Mouse (Mus musculus): Measurements from ENCODE around the gene Rab1b. TPM values are rescaled to one million over a fixed set of nuclear protein-coding genes. Genes with fewer than 3 reads are reported as not detected.
A peak's percentile ranks its signal among the peaks of the same experiment; 100 is the strongest.

Rab1b gene
- polyA plus RNA-seq, 1 experiment from 2014 or later, result 242 TPM

DNA sequence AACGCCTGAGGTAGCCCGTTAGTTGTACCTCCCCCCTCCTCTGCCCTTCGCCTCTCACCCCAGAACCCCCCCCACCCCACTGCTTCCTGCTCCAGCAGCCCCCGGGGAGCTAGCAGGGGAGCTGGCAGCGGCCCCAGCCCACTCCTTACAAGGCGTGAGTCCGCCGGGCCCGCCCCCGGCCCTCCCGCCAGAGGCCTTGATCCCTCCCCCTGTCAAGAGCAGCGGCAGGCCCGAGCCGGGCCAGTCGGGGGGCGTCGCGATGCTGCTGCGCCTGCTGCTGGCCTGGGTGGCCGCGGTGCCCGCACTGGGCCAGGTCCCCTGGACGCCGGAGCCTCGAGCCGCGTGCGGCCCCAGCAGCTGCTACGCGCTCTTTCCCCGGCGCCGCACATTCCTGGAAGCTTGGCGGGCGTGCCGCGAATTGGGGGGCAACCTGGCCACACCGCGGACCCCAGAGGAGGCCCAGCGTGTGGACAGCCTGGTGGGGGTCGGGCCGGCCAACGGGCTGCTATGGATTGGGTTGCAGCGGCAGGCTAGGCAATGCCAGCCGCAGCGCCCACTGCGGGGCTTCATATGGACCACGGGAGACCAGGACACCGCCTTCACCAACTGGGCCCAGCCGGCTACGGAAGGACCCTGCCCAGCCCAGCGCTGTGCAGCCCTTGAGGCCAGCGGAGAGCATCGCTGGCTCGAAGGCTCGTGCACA, 38.9 kb downstream of the Rab1b start, which contains the start of gene Cd248:
TSS of gene Cd248 (plus strand) at position 212 of the 703 bp plus-strand sequence.
- Histone ChIP-seq H3K4me2 (replicated peaks) (peak within 1 kb of the TSS; percentile 85), H3K4me3 (peak within 1 kb of the TSS; percentile 37), H3K27ac (peak within 1 kb of the TSS; percentile 36; the same call in 1 of the 2 replicates), H3K27me3 (peaks cover 37% of the 10 kb centered on the region), H3K36me3 (no peaks in the 10 kb centered on the region), H3K9me3 (replicated peaks) (no peaks in the 10 kb centered on the region), H3K9ac (peak within 1 kb of the TSS; percentile 47), H3K4me1 (peaks cover 62% of the 10 kb centered on the region)
- ATAC-seq (ENCODE audit: low FRiP score), result 0 out of 2 replicates have a peak, but pooled peaks have one; percentile 3
- 1% methylated on average over 55 of the region's 56 CpGs for WGBS

DNA sequence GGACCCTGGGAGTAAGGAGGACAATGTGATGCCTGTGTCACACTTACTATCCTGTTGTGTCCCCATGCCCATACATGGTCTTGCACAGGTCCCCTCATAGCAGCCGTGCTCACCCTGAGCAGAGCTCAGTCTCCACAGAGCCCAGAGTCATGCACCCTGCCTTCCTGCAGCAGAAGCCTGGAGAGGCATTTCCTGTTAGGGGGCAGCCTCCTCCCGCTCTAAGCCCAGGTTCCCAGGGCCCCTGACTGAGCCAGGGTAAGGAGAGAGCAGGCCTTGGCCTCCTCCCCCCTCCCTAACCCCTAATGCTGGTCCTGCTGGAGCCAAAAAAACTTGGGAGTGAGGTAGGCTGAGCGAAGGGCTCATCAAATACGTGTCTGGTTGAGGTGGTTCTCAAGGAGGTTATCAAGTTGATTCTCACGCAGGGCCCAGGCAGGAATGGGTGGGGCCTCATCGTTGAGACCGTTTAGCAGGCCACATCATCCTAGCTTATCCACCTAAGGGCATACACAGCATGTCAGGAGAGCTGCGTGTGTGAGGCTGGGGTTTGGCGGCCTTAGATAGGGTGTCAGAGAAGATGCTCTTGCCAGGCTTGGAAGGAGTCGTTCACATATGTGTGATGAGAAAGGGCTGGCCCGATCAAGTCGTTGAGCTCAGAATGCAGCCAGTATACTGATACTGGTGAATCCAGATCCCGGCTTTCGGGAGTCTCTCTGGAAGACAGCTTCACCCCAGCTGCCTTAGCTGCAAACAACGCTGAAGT, 39.7 kb downstream of the Rab1b start:
- H3K9ac ChIP-seq, result peak overlapping the region; percentile 47
- H3K27me3 ChIP-seq, result peaks cover 37% of the 10 kb centered on the region
- ATAC-seq (ENCODE audit: low FRiP score), result no peak
- no peaks in the 10 kb centered on the region for H3K36me3 ChIP-seq
- H3K9me3 ChIP-seq (replicated peaks), result no peaks in the 10 kb centered on the region
- 15% methylated on average over 15 of the region's 15 CpGs for WGBS
- peak overlapping the region; percentile 6; the same call in 1 of the 2 replicates for H3K27ac ChIP-seq
- H3K4me1 ChIP-seq, result peaks cover 56% of the 10 kb centered on the region
- peak overlapping the region; percentile 85 for H3K4me2 ChIP-seq (replicated peaks)
- peak overlapping the region; percentile 37 for H3K4me3 ChIP-seq

DNA sequence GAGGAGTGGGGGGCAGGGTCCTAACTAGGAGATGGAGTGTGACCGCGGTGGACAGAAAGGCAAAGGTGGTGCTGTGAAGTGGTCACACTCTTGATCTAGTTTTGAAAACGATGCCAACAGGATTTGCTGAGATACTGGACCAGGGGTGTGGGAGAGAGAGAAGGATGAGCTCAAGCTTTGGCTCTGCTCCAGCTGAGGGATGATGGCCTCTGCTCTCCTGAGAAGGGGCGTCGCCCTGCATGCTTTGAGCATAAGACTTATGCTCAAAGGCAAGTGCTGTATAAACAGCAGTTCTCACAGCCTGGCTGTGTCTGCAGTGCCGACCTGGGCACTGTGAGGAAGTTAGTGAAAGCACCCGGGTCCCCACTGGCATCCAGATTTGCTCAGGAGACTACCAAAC, 41.8 kb downstream of the Rab1b start:
- H3K9ac ChIP-seq, result no peak overlapping the region
- 72% methylated on average over 7 of the region's 7 CpGs for WGBS
- no peak for ATAC-seq (ENCODE audit: low FRiP score)
- H3K4me3 ChIP-seq, result no peak overlapping the region
- H3K4me2 ChIP-seq (replicated peaks), result no peak overlapping the region
- peaks cover 48% of the 10 kb centered on the region for H3K4me1 ChIP-seq
- H3K9me3 ChIP-seq (replicated peaks), result no peaks in the 10 kb centered on the region
- H3K27ac ChIP-seq, result no peak overlapping the region
- peaks cover 34% of the 10 kb centered on the region for H3K27me3 ChIP-seq
- H3K36me3 ChIP-seq, result no peaks in the 10 kb centered on the region

DNA sequence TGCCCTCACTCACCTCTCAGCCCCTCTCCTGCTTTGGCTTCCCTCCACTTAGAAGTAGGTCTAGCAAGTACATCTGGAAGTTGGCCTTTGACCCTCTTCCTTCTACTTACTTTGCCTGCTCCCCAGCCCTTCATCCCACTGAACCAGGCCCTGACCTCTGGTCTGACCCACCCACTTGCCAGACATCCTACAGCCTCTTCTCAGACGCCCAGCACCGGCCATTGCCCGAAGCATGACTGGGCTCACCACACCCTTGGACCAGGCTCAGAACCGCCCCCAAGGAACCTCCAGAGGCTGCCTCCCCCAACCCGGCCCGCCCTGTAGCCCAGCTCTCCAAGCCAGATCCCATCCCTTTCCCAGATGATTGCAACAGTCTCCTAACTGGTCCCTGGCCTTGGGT, 44.4 kb downstream of the Rab1b start:
- no peak overlapping the region for H3K27ac ChIP-seq
- WGBS, result 74% methylated on average over 6 of the region's 6 CpGs
- H3K4me3 ChIP-seq, result no peak overlapping the region
- H3K9me3 ChIP-seq (replicated peaks), result no peaks in the 10 kb centered on the region
- peaks cover 15% of the 10 kb centered on the region for H3K27me3 ChIP-seq
- no peak overlapping the region for H3K4me2 ChIP-seq (replicated peaks)
- H3K9ac ChIP-seq, result no peak overlapping the region
- no peak for ATAC-seq (ENCODE audit: low FRiP score)
- H3K36me3 ChIP-seq, result no peaks in the 10 kb centered on the region
- H3K4me1 ChIP-seq, result peaks cover 42% of the 10 kb centered on the region

DNA sequence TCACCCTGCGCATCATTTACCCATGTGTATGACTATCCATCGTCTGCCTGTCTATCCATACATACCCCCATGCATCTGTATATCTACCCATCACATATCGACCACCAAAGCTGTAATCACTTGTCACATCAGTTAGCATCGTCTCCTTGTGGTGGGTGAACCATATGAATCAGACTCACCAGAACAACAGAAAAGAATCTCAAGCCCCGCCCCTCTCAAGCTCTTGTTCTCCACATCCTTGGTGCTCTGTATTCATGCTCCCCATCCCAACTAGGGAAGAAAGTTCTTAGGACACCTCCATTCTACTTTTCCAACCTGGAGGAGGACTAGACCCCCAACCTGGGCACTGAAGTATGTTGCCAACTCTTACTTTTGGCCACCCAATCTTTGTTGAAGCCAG, 44.8 kb downstream of the Rab1b start:
- Histone ChIP-seq H3K4me2 (replicated peaks) (no peak overlapping the region), H3K27me3 (peaks cover 10% of the 10 kb centered on the region), H3K4me3 (no peak overlapping the region), H3K36me3 (no peaks in the 10 kb centered on the region), H3K9me3 (replicated peaks) (no peaks in the 10 kb centered on the region), H3K9ac (no peak overlapping the region), H3K4me1 (peaks cover 38% of the 10 kb centered on the region), H3K27ac (no peak overlapping the region)
- ATAC-seq (ENCODE audit: low FRiP score), result no peak
- 95% methylated on average over 5 of the region's 5 CpGs for WGBS

DNA sequence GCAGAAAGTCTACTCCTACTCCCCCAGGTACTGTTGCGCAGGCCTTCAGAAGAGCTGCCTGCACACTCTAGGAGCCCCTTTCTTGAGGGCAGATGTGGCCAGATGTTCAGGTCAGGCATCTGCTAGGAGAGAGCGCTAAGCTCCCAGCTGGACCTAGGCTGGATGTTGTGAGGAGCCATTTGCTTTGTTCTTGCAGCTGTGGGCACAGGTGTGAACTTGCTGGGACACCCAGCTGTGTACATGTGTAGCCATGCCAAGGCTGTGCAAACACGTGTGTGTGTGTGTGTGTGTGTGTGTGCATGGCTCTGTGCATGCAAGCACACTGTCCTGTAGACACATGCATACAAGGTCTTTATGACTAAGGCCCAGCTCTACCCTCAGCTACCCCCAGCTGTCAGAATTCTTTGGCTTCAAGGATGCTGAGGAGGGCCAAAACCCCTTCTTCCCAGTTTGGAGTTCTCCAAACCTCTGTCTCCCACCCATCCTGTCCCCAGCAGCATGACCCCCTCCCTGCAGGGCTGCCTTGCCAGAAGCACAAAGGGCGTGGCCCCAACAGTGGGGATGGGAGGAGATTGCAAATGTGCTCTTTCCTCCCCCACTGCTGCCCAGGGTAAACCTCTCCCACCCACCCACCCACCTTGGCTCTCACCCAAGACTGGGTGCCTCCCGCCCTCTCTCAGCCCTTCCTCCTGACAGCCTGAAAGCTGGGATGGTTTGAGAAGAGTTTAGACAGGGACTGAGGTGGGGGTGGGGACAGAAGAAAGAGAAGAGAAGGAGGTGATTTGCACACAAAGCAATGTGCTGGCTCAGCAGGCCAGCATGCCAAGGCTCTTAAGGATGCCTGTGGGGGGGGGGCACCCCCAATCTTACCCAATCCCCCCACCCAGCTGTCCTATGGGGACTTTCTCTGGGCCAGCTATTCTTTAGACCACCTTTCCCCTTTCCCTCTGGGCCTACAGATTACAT, 46.2 kb downstream of the Rab1b start:
- H3K4me2 ChIP-seq (replicated peaks), result no peak overlapping the region
- no peaks in the 10 kb centered on the region for H3K36me3 ChIP-seq
- ATAC-seq (ENCODE audit: low FRiP score), result no peak
- H3K4me3 ChIP-seq, result no peak overlapping the region
- H3K9me3 ChIP-seq (replicated peaks), result no peaks in the 10 kb centered on the region
- H3K9ac ChIP-seq, result peak overlapping the region; percentile 32; the same call in 1 of the 2 replicates
- peaks cover 7% of the 10 kb centered on the region; the same call in 1 of the 2 replicates for H3K27me3 ChIP-seq
- peaks cover 36% of the 10 kb centered on the region for H3K4me1 ChIP-seq
- H3K27ac ChIP-seq, result no peak overlapping the region
- WGBS, result 37% methylated on average over 5 of the region's 5 CpGs

DNA sequence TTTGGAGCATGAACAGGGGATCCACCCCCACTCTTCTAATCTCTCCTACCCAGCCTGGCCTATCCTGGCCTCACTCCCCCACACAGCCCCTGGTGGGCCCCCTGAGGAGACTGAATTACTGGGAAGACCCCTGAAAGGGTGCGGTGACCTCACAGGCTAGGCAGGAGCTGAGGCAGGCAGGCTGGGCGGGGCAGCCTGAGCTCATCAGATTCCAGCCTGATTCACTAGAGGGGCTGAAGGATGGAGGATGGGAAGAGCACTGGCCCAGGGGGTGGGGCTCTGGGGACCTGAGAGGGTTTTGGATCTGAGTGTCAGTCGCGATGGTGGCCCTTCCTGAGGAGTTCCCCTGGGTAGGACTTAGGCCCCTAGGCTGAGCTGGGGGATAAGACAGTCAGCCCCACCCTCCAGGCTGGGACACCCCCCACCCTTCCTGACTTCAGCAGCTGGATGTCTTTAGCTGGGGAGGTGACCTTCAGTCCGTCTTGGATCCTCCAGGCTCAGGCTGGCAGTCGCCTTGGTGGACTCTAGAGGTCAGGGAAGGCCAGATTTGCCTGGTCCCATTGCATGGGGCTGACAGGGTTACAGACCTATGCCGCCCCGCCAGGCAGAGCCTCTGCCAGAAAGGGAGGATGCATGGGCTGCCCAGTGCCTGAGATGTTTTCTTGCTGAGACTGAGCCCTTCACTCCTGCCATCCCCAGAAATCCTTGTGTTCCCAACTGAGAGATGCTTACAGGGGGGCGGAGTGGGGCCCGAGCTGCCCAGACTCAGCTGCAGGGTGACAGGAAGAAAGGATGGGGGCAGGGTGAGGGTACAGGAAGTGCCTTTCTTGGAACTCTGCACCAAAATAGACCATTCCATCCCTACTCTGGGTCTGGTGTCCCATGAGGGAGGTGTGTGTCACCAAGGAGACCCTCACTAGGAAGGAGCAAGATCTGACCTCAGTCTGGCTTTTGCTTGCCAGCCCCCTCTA, 47.8 kb downstream of the Rab1b start:
- Histone ChIP-seq H3K36me3 (no peaks in the 10 kb centered on the region), H3K4me2 (replicated peaks) (no peak overlapping the region), H3K27me3 (peaks cover 19% of the 10 kb centered on the region), H3K9me3 (replicated peaks) (no peaks in the 10 kb centered on the region), H3K4me3 (no peak overlapping the region), H3K27ac (no peak overlapping the region), H3K9ac (no peak overlapping the region), H3K4me1 (peaks cover 31% of the 10 kb centered on the region)
- 0 out of 2 replicates have a peak, but pooled peaks have one; percentile 18 for ATAC-seq (ENCODE audit: low FRiP score)
- 16% methylated on average over 10 of the region's 10 CpGs for WGBS

DNA sequence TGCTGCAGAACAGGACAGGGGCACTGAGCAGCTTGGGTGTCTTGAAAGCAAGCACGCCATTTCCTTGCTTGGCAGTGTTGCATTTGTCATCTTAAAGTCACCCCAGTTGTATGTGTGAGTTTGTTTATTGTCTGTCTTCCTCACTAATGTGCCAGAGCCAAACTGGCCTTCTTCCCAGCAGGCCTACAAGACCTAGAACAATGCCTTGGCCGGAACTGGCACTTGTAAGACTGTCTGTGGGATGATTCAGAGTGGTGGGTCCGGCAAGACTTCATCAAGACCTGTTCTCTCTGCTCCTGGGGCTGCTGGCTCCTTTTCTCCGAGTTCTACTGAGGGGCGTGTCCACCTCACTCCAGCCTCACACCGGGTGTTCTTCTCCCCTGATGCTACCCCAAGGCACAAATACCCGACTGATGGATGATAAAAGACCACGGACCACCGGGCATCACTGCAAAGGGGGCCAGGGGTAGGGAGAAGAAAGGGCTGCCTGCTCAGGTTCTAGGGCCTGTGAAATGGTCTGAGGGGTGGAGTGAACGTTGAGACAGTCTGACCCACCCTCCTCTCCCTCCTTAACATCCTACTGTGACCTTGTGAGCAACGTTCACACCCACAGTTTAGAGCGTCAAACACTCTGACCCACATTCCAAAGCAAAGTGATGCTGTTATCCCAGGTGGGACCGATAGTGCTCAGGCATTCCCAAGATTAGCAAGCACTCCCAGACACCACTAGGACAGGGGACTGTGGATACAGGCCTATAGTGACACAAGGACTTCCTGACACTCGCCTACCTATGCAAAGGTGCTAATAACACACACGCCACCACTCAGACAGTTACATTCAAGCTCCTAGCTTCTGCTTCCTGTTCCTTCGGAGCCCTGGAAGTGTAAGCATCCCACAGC, 48.7 kb downstream of the Rab1b start:
- Histone ChIP-seq H3K9me3 (replicated peaks) (no peaks in the 10 kb centered on the region), H3K27ac (no peak overlapping the region), H3K27me3 (peaks cover 28% of the 10 kb centered on the region), H3K4me2 (replicated peaks) (no peak overlapping the region), H3K36me3 (no peaks in the 10 kb centered on the region), H3K9ac (no peak overlapping the region), H3K4me3 (no peak overlapping the region), H3K4me1 (peaks cover 31% of the 10 kb centered on the region)
- ATAC-seq (ENCODE audit: low FRiP score), result no peak
- 24% methylated on average over 16 of the region's 16 CpGs for WGBS

DNA sequence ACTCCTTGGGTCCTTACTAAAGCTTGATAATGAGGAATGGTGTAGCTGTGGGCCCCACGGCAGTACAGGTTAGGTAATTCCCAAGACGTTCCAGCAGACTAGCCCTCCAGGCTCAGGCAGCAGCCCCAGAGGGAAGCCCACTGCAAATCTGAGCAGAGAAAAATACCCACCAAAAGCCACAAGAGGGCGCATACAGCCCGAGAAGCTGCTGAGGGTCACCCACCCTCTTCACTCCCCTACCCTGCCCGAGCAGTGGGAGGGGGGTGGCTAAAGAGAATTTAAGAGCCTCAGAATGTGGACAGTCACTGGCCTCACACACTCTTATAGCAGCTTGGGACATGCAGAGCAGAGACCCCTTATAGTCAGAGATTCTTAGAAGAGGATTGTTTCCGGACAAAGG, 50.6 kb downstream of the Rab1b start:
- ATAC-seq (ENCODE audit: low FRiP score), result peak; percentile 24; the same call in 1 of the 2 replicates
- 14% methylated on average over 6 of the region's 6 CpGs for WGBS
- Histone ChIP-seq H3K27me3 (peaks cover 47% of the 10 kb centered on the region), H3K9me3 (replicated peaks) (no peaks in the 10 kb centered on the region), H3K4me2 (replicated peaks) (0 out of 2 replicates have a peak overlapping the region, but pooled peaks have one; percentile 15), H3K4me1 (peaks cover 40% of the 10 kb centered on the region), H3K4me3 (no peak overlapping the region), H3K36me3 (no peaks in the 10 kb centered on the region), H3K27ac (no peak overlapping the region), H3K9ac (no peak overlapping the region)

DNA sequence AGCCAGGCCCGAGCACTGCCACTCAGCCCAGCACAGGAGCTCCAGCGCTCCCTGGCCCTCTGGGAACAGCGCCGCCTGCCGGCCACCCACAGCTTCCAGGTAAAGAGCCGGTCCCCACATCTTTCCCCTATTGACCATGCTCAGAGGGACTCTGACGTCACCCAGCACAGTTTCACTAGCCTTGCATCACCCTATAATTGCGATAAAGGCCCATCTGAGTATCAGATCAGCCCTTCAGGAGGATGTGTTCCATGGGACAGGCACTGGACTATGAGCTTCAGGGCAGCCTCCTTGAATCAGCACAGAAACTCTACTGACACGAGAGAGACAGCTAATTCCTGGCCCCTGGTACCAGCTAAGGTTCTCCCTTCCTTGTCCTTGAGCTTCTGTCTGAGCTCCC, 53.0 kb downstream of the Rab1b start:
- Histone ChIP-seq H3K36me3 (peaks cover 11% of the 10 kb centered on the region), H3K4me3 (no peak overlapping the region), H3K27ac (no peak overlapping the region), H3K9me3 (replicated peaks) (no peaks in the 10 kb centered on the region), H3K9ac (no peak overlapping the region), H3K27me3 (peaks cover 70% of the 10 kb centered on the region), H3K4me1 (peaks cover 35% of the 10 kb centered on the region), H3K4me2 (replicated peaks) (no peak overlapping the region)
- 15% methylated on average over 9 of the region's 9 CpGs for WGBS
- no peak for ATAC-seq (ENCODE audit: low FRiP score)
